Mouse (Mus musculus) neural tube, embryonic 13.5 days (tissue): ENCODE results near the gene Col9a1. TPM values are rescaled to one million over a fixed set of nuclear protein-coding genes. Genes with fewer than 3 reads are reported as not detected.

ENCODE experiments used
- ATAC-seq: fragments of 200-750 bp; cut with Nextera tagmentation; 2 replicates; pipeline ENCODE4 v1.8.0; 2017; ENCODE audit warnings: low read depth, mild to moderate bottlenecking, moderate TSS enrichment, moderate library complexity
- H3K27ac ChIP-seq: fragments of 300-500 bp; sonication (generic); replicated peaks from 2 replicates; pipeline ENCODE4 v1.5.1; 2015; ENCODE audit warnings: moderate library complexity, mild to moderate bottlenecking, inconsistent platforms
- H3K27me3 ChIP-seq: fragments of 300-500 bp; sonication (generic); 2 replicates; pipeline ENCODE4 v1.6.1; 2015; ENCODE audit warnings: mild to moderate bottlenecking, inconsistent platforms
- H3K36me3 ChIP-seq: fragments of 300-500 bp; sonication (generic); 2 replicates; pipeline ENCODE4 v1.6.1; 2015; ENCODE audit warnings: mild to moderate bottlenecking, inconsistent platforms
- H3K4me1 ChIP-seq: fragments of 300-500 bp; sonication (generic); replicated peaks from 2 replicates; pipeline ENCODE4 v1.6.1; 2015; ENCODE audit warnings: inconsistent platforms
- H3K4me2 ChIP-seq: fragments of 300-500 bp; sonication (generic); 2 replicates; pipeline ENCODE4 v1.6.1; 2015; ENCODE audit warnings: inconsistent platforms, mild to moderate bottlenecking, moderate library complexity
- H3K4me3 ChIP-seq: fragments of 300-500 bp; sonication (generic); 2 replicates; pipeline ENCODE4 v1.5.1; 2015; ENCODE audit warnings: mild to moderate bottlenecking, inconsistent platforms
- H3K9ac ChIP-seq: fragments of 300-500 bp; sonication (generic); 2 replicates; pipeline ENCODE4 v1.6.1; 2015; ENCODE audit warnings: moderate library complexity, mild to moderate bottlenecking, inconsistent platforms
- H3K9me3 ChIP-seq: fragments of 300-500 bp; sonication (generic); 2 replicates; pipeline ENCODE4 v1.6.1; 2016; ENCODE audit warnings: inconsistent platforms
- WGBS: fragments of 180-500 bp; shearing (Covaris S2); methylation state at CpG from one replicate; pipeline ENCODE4 v1.1.7; 2015; 5-methylcytosine and 5-hydroxymethylcytosine counted together
- polyA plus RNA-seq: library from polyadenylated mRNA; unstranded; fragments of >200 nt; fragmentation: Nextera tagmentation; extraction: Ambion mirVana; gene quantifications from 2 replicates; pipeline ENCODE4 v1.2.1, GENCODE M21; 2015

Col9a1 gene
- polyA plus RNA-seq, result 11.9 and 21.7 TPM in 2 replicates

DNA sequence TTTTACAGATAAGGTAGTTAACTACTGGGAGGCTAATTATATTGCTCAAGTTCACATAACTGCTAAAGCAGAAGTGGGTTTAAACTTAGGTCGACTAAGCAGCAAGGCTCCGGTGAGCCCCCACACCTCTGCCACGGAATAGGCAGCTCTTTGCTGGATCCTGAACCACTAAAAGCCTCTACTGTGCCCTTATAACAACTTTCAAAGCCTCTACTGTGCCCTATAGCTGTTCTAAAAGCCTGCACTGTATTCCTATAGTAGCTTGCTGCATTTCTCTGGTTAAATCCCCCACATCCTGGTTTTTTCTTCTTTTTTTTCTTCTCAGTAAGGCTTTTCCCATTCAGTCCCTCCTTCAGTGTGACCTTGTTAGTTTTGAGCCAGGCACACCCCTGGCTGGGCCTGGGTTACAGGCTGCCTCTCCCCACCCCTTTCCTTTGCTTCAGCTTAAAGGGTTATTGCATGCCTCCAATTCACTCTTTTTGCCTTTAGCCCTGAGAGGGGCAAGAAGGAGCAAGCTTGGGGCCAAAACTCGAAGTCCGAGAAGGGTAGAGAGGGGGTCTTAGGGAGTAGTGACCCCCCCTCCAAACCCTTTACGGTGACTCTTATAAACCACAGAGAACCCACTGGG is at the start of gene Col9a1:
Col9a1 (plus strand) TSS at position 387 of the 628 bp plus-strand sequence.
- 81% methylated on average over 6 of the region's 6 CpGs for whole genome bisulfite sequencing
- no peak within 1 kb of the TSS for H3K27ac ChIP-seq
- H3K4me3 ChIP-seq, result no peak within 1 kb of the TSS
- no peak for ATAC-seq
- peaks cover 8% of the 10 kb centered on the region; the same call in 1 of the 2 replicates for H3K4me1 ChIP-seq
- H3K9me3 ChIP-seq, result no peaks in the 10 kb centered on the region
- no peaks in the 10 kb centered on the region for H3K27me3 ChIP-seq
- no peak within 1 kb of the TSS for H3K4me2 ChIP-seq
- H3K36me3 ChIP-seq, result no peaks in the 10 kb centered on the region
- no peak within 1 kb of the TSS for H3K9ac ChIP-seq

DNA sequence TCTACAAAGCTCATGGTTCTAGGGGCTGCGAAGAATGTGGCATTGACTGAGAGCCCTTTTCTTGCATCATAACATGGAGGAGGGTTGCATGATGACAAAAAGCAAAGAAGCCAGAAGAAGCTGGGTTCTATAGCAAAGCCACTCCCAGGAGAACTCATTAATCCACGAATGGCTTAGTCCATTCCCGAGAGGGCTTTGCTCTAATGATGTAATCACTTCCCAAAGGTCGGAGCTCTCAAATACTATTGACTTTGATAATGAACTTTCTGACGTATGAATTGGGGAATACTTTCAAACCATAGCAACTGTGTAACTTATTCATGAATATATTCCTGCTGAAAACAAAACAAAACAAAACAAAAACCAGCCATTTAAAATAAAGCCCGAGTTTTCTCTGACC is 49.5 kb upstream of the Col9a1 start:
- Histone ChIP-seq H3K4me3 (no peak overlapping the region), H3K9ac (no peak overlapping the region), H3K4me1 (no peaks in the 10 kb centered on the region), H3K27me3 (no peaks in the 10 kb centered on the region), H3K9me3 (no peaks in the 10 kb centered on the region), H3K27ac (no peak overlapping the region), H3K4me2 (no peak overlapping the region), H3K36me3 (no peaks in the 10 kb centered on the region)
- WGBS, result 61% methylated on average over 6 of the region's 6 CpGs
- no peak for ATAC-seq

DNA sequence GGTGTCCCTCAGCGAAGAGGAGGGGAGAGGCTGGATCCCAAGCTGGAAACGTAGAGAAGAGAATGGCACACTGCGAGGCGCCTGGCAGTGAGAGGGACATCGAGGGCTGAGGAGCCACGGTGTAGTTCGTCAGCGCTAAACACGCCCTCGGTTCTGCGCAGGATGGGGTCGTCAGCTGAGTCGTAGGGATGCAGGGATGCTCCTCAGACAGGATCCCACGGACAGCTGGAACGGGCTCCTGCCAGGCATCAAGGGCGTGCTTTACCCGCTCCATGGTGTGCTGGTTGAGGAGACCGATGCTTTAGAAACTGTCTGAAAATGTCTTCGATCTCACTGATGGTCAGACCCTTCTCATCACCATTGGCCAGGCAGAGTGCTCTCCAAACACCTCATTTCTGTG is 43.6 kb upstream of the Col9a1 start:
- H3K27ac ChIP-seq, result no peak overlapping the region
- H3K9ac ChIP-seq, result peak overlapping the region; percentile 45
- no peaks in the 10 kb centered on the region for H3K9me3 ChIP-seq
- peak overlapping the region; percentile 36 for H3K4me2 ChIP-seq
- peak overlapping the region; percentile 8; the same call in 1 of the 2 replicates for H3K4me3 ChIP-seq
- peak; percentile 65 for ATAC-seq
- 38% methylated on average over 19 of the region's 19 CpGs for WGBS
- no peaks in the 10 kb centered on the region for H3K27me3 ChIP-seq
- H3K4me1 ChIP-seq, result no peaks in the 10 kb centered on the region
- H3K36me3 ChIP-seq, result no peaks in the 10 kb centered on the region

DNA sequence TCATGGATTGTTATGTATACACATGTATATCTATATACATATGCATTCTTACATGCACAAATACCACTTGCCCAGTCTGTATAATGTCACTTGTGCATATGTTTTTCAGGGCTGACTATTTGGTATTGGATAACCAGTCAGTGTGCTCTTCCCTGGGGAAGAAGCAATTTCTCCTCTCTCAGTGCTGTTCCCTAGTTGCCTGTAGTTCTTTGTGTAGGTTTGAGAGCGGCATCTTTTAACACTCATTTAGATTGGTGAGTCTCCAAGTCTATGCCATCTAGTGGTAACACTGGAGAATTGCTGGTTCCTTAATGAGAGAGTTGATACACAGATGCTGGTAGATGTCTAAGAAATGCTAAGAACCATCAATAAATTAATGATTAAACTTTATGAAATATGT is 42.6 kb upstream of the Col9a1 start:
- H3K4me3 ChIP-seq, result no peak overlapping the region
- no peaks in the 10 kb centered on the region for H3K36me3 ChIP-seq
- no peaks in the 10 kb centered on the region for H3K27me3 ChIP-seq
- H3K4me2 ChIP-seq, result no peak overlapping the region
- H3K9me3 ChIP-seq, result no peaks in the 10 kb centered on the region
- no peak overlapping the region for H3K9ac ChIP-seq
- peak; percentile 74 for ATAC-seq
- WGBS, result 6% methylated on average over 1 of the region's 1 CpGs
- no peaks in the 10 kb centered on the region; the same call in 1 of the 2 replicates for H3K4me1 ChIP-seq
- no peak overlapping the region for H3K27ac ChIP-seq

DNA sequence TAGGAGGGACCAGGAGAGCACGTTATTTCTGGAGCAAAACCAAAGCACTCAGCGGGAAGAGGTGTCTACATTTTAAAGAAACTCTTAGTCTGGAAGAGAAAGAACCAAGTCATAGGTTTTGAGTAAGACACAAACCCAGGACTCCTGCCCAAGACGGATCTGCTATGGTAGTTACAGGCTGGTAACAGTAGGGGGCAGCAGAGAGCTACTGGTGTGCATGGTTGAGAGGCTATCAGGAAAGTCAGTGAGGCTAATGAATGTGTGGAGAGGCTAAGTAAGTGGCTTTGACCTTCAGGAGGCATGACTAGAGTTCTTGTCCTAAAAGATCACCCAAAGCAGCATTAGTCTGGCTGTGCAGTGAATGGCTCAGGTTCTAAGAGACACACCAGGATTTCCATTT is 40.3 kb upstream of the Col9a1 start:
- Histone ChIP-seq H3K4me1 (no peaks in the 10 kb centered on the region; the same call in 1 of the 2 replicates), H3K36me3 (no peaks in the 10 kb centered on the region), H3K4me2 (no peak overlapping the region), H3K4me3 (no peak overlapping the region), H3K9ac (no peak overlapping the region), H3K9me3 (no peaks in the 10 kb centered on the region), H3K27me3 (no peaks in the 10 kb centered on the region), H3K27ac (no peak overlapping the region)
- 14% methylated on average over 3 of the region's 3 CpGs for WGBS
- ATAC-seq, result no peak

DNA sequence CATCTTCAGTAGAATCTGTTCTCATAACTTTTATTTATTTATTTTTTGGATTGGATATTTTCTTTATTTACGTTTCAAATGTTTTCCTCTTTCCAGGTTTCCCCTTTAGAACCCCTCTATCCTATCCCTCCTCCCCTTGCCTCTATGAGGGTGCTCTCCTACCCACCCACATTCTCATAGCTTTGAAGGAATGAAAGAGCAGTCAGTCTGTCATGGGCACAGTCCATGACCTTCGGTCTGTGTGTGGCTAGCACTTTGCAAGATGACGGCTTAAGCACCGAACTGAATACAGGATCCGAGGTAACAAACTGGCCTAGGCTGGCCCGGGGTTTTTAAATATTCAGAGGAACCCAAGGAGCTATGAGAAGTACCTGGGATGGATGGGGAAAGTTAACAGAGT is 36.9 kb upstream of the Col9a1 start:
- 51% methylated on average over 6 of the region's 6 CpGs for WGBS
- Histone ChIP-seq H3K27ac (no peak overlapping the region), H3K4me1 (no peaks in the 10 kb centered on the region; the same call in 1 of the 2 replicates), H3K27me3 (no peaks in the 10 kb centered on the region), H3K9ac (no peak overlapping the region), H3K4me2 (no peak overlapping the region), H3K36me3 (no peaks in the 10 kb centered on the region), H3K4me3 (no peak overlapping the region), H3K9me3 (no peaks in the 10 kb centered on the region)
- ATAC-seq, result no peak

DNA sequence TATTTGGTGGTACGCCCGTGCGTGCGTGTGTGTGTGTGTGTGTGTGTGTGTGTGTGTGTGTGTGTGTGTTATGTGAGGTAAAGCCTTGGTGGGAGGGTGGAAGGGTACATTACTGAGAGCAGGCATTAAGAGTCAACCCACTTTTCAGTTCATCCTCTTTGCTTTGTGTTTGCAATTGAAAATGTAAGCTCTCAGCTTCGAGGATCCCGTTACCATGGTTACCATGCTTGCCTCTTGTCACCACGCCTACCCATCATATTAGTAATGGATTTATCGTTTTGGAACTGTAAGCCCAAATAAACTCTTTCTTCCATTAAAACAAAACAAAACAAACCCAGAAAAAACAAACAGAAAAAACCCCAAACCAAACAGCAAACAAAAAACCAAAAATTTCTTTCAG is 33.9 kb upstream of the Col9a1 start:
- no peak overlapping the region for H3K4me2 ChIP-seq
- H3K9ac ChIP-seq, result no peak overlapping the region
- H3K27ac ChIP-seq, result no peak overlapping the region
- no peaks in the 10 kb centered on the region for H3K27me3 ChIP-seq
- WGBS, result 83% methylated on average over 8 of the region's 8 CpGs
- no peak overlapping the region for H3K4me3 ChIP-seq
- H3K4me1 ChIP-seq, result no peaks in the 10 kb centered on the region; the same call in 1 of the 2 replicates
- H3K36me3 ChIP-seq, result no peaks in the 10 kb centered on the region
- no peaks in the 10 kb centered on the region for H3K9me3 ChIP-seq
- no peak for ATAC-seq

DNA sequence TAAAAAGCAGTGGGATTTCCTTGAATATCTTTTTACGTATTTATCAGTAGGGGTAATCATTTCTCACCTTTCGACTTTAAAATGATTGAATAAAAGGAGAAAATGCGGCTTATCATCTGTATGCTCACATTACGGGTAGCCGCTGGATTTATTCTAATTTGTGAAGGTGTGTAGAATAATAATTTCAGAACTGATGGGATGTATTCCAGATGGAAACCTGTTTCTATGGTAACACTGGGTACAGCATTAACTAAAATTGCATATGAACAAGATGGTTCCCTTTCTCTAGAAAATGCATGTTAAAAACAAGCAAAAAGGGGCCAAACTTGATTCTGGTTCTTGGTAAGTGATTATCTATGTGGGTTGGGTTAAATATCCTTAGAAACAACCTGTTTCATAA is 19.7 kb upstream of the Col9a1 start:
- ATAC-seq, result no peak
- Histone ChIP-seq H3K27ac (no peak overlapping the region), H3K4me3 (no peak overlapping the region), H3K36me3 (no peaks in the 10 kb centered on the region), H3K4me1 (no peaks in the 10 kb centered on the region), H3K27me3 (no peaks in the 10 kb centered on the region), H3K9me3 (peaks cover 10% of the 10 kb centered on the region; the same call in 1 of the 2 replicates), H3K9ac (no peak overlapping the region), H3K4me2 (no peak overlapping the region)
- 87% methylated on average over 5 of the region's 5 CpGs for WGBS

DNA sequence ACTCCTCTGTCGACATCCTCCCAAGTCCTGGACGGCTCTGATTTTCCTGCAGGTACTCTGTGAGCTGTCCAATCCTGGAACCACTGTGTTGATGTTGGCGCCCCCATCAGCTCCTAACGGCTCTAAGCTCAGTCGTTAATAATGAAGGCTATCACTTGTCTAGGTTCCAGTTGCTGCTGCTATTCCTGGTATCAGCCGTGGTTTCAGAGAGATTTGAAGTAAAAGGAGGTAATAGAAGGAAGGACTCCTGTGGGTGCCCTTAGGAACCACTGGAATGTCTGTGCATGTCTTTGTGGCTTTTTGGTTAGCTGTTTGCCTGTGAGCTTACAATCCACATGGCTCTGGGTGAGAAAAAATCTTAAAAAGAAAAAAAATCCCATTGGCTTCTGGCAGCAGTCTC is 8.0 kb upstream of the Col9a1 start:
- Histone ChIP-seq H3K9ac (no peak overlapping the region), H3K27ac (no peak overlapping the region), H3K4me1 (peaks cover 8% of the 10 kb centered on the region; the same call in 1 of the 2 replicates), H3K27me3 (no peaks in the 10 kb centered on the region), H3K4me2 (no peak overlapping the region), H3K9me3 (no peaks in the 10 kb centered on the region), H3K4me3 (no peak overlapping the region), H3K36me3 (no peaks in the 10 kb centered on the region)
- 59% methylated on average over 6 of the region's 6 CpGs for WGBS
- ATAC-seq, result no peak

DNA sequence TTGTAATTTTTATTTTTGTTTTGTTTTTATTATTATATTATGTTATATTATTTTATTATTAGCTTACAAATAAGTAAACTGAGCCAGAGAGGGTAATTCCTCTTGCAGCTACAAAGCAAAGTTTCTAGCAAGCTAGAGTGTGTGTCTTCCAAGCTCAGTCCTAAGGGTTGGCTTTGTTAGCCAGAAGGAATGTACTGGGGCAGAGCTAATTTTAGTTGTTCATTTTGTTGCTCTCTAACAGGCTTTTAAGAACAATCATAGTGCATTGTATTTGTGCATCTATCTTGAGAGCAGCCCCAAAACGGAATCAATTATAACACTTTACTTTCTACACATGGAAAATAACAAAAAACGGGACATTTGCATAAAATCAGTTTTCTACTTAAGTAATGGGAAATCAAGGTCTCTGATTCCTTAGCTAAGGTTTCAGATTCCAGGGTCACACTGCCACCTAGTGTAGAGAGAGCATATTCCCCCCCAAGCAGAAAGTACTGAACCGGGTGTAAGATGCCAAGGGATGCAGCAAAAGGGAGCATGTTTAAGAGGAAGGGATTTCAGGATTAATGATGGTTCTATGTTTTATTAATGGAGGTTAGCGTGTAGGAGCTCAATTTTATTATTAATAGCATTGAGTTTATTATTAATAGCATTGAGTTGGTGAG is 6.1 kb upstream of the Col9a1 start:
- no peak overlapping the region for H3K27ac ChIP-seq
- H3K36me3 ChIP-seq, result no peaks in the 10 kb centered on the region
- H3K4me3 ChIP-seq, result no peak overlapping the region
- H3K4me1 ChIP-seq, result peaks cover 8% of the 10 kb centered on the region; the same call in 1 of the 2 replicates
- no peaks in the 10 kb centered on the region for H3K27me3 ChIP-seq
- ATAC-seq, result peak; percentile 59; the same call in 1 of the 2 replicates
- 4% methylated on average over 4 of the region's 4 CpGs for WGBS
- no peaks in the 10 kb centered on the region for H3K9me3 ChIP-seq
- no peak overlapping the region for H3K9ac ChIP-seq
- no peak overlapping the region for H3K4me2 ChIP-seq

DNA sequence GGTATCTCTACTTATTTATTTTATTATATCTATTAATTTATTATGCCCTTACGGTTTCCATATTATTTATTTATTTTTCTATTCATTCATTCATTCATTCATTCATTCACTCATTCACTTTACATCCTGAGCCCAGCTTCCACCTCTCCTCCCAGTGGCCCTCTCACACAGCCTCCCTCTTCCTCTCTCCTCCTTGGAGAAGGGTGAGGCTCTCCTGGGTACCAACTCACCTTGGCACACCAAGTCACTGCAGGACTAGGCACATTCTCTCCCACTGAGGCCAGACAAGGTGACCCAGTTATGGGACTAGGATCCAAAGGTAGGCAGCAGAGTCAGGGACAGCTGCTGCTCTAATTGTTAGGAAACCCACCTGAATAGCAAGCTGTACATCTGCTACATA is 5.5 kb upstream of the Col9a1 start:
- Histone ChIP-seq H3K4me2 (no peak overlapping the region), H3K4me3 (no peak overlapping the region), H3K4me1 (peaks cover 8% of the 10 kb centered on the region; the same call in 1 of the 2 replicates), H3K36me3 (no peaks in the 10 kb centered on the region), H3K9ac (no peak overlapping the region), H3K27ac (no peak overlapping the region), H3K9me3 (no peaks in the 10 kb centered on the region), H3K27me3 (no peaks in the 10 kb centered on the region)
- WGBS, result 53% methylated on average over 1 of the region's 1 CpGs
- no peak for ATAC-seq

DNA sequence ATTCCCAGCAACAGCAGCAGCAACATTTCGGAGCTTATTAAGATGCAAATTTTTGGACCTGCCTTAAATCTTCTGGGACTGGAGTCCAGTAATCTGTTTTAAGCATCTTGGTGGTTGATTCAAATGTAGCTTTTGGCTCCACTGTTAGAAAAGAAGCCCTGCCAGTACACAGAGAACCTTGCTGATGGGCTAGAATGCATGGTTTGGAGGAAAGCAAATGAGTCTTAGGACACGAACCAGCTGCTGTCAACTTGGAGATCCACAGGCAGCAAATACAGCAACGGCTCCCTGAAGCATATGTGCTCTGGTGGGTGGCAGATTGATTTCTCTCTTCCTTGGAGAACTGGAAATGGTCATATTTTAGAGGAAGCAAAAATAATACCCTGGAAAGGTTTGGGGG is 4.8 kb upstream of the Col9a1 start:
- Histone ChIP-seq H3K4me2 (no peak overlapping the region), H3K27me3 (no peaks in the 10 kb centered on the region), H3K36me3 (no peaks in the 10 kb centered on the region), H3K9ac (no peak overlapping the region), H3K9me3 (no peaks in the 10 kb centered on the region), H3K4me3 (no peak overlapping the region), H3K27ac (no peak overlapping the region), H3K4me1 (peaks cover 8% of the 10 kb centered on the region; the same call in 1 of the 2 replicates)
- WGBS, result 38% methylated on average over 3 of the region's 3 CpGs
- ATAC-seq, result no peak
